Mouse (Mus musculus) 3134 (cell line): Measurements from ENCODE around the gene Tjp2.
A peak's percentile ranks its signal among the peaks of the same experiment; 100 is the strongest.

ENCODE experiments used
- DNase-seq: peaks from one replicate; pipeline ENCODE4 v3.0.0-alpha.2; 2011; ENCODE audit warnings: low spot score; ENCODE audit not compliant: insufficient read length; ENCODE audit errors: extremely low read depth

The Tjp2 gene

GRCm38 (mm10) chr19:24076536-24076935, 148.3 kb downstream of the Tjp2 start:
- no peak for DNase-seq

GRCm38 (mm10) chr19:24075927-24076326, 148.9 kb downstream of the Tjp2 start:
- peak; percentile 24 for DNase-seq

GRCm38 (mm10) chr19:24073155-24073554, 151.7 kb downstream of the Tjp2 start:
- no peak for DNase-seq

- no peak for DNase-seq
Measured at GRCm38 (mm10) chr19:24064348-24064895, 160.4 kb downstream of the Tjp2 start.

GRCm38 (mm10) chr19:24063585-24063984, 161.2 kb downstream of the Tjp2 start:
- no peak for DNase-seq

GRCm38 (mm10) chr19:24058851-24059250, 166.0 kb downstream of the Tjp2 start:
- DNase-seq, result no peak

- DNase-seq, result no peak
Measured at GRCm38 (mm10) chr19:24058021-24058420, 166.8 kb downstream of the Tjp2 start.

- DNase-seq, result no peak
Measured at GRCm38 (mm10) chr19:24056880-24057279, 167.9 kb downstream of the Tjp2 start.

GRCm38 (mm10) chr19:24054904-24055303, 169.9 kb downstream of the Tjp2 start:
- peak; percentile 44 for DNase-seq

- no peak for DNase-seq
Measured at GRCm38 (mm10) chr19:24054265-24054664, 170.6 kb downstream of the Tjp2 start.

GRCm38 (mm10) chr19:24050514-24050913, 174.3 kb downstream of the Tjp2 start:
- no peak for DNase-seq

- no peak for DNase-seq
Measured at GRCm38 (mm10) chr19:24049329-24049728, 175.5 kb downstream of the Tjp2 start.

GRCm38 (mm10) chr19:24046395-24046993, 178.3 kb downstream of the Tjp2 start:
- DNase-seq, result no peak
